Comparison of ENCODE assay signal across 17 mouse cellular contexts in the genomic region with DNA sequence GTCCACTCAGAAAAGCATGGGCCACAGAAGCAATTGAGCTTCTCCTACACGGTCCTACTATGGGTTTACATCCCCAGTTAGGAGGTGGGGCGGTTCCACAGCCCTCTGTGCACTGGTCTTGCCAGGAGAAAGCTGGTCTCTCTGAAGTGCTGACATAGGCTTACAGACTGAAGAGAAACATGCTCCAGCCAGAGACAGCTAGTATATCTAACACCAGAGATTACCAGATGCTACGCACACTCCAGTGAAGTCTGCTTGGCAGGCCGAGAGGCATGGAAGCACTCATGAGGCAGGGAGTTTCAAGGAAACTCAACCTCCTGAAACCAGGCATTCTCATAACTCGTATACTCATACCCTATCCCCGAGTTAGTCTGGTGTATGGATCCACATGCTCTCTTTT. TPM values are rescaled to one million over a fixed set of nuclear protein-coding genes. Genes with fewer than 3 reads are reported as not detected.
"Had no signal": no experiment of that assay in that cellular context is flagged by ENCODE, and none has a peak within 500 bp of the region (broad histone marks: within the 10 kb centered on the region; RNA-seq: fewer than 3 reads in every experiment).

No protein-coding gene starts in this region.

- ATAC-seq: liver, postnatal 0 days; lung, postnatal 0 days; midbrain, embryonic 16.5 days had no signal

- DNase-seq: liver, postnatal 0 days; lung, adult 2 months; lung, postnatal 14 days; lung, postnatal 36 days; midbrain, embryonic 14.5 days; retina, postnatal 1 day; right cerebral cortex, adult 18-20 months; right cerebral cortex, postnatal 25 days; right cerebral cortex, postnatal 4 days; spleen, adult 18-20 months; thymus, adult 2 months; thymus, postnatal 25 days; thymus, postnatal 4 days had no signal

RNA-seq across cellular contexts. Expression of a gene that starts 30.0 kb away (rescaled TPM):
- total RNA-seq: megakaryocyte progenitor cell, adult 5-6 weeks; megakaryocyte-erythroid progenitor cell, adult 5-6 weeks had no signal
